Mouse (Mus musculus): ENCODE data around the gene Plcxd2.
A peak's percentile ranks its signal among the peaks of the same experiment; 100 is the strongest.

The Plcxd2 gene

DNA sequence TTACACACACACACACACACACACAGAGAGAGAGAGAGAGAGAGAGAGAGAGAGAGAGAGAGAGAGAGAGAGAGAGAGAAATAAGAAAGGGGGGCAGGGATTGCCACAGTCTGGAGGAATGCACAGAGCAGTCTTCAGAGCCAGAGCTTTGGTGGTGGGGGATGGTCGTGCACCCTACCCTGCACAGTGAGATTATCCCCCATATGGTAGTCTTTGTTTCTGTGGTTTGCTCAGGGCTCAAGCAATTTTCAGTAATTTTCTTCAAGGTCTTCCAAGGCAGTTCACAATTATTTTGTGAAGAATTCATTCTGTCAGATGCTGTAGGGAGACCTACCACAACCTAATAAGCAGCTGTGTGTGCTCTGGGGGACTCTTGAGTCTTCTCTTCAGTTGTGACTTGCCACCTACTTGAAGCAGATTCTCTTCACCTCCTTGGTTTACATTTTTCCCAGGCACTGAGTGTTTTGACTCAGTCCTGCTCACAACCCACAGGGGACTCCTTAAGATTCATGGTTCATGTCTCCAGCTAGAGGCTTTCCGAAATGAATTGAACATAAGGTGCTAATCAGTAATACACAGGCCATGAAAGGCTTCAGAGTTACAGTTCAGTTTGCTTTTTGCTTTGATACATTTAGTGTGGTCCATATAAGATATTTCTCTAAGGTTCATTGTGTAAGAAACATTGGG is 75.2 kb downstream of the Plcxd2 start:
- TF ChIP-seq GATA4 (IDR thresholded peaks at IDR 0.05; ENCODE audit: insufficient replicate concordance, low read length), result no peak

DNA sequence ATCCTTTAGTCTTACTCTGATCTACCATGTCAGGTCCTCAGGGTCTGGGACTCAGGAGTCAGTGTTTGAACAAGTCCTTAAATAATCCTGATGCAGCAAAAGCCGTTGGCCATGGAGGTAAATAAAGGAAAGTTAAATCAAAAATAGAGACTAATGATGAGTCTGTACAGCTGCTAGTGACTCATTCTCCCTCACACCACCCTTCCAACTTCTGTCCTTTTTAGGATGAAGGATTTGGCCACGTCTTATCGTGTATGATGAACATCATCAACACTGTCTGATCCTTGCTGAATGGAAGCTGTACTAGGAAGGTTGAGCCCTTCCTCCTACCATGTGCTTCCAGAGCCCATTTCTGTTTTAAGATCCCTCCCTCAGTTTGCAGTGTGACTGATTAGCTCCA is 79.7 kb downstream of the Plcxd2 start:
- no peak for TF ChIP-seq GATA4 (IDR thresholded peaks at IDR 0.05; ENCODE audit: insufficient replicate concordance, low read length)

DNA sequence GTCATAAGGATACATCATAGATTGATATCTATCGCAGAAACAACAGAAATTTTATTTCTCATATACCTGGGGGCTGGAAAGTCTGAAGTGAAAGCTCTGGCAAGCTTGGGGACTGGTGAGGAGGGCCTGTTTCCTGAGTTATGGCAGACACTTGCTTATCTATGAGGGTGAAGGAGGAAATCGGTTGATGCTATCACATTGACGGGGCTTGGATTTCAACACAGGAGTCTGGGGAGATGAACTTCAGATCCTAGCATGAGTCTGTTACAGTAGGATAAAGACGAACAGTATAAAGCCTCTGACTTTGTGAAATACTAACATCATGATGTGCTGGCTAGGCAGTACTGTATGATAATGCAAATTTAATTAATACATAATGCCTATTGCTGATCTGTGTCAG is 81.9 kb downstream of the Plcxd2 start:
- peak; percentile 41; the same call in 1 of the 2 replicates for TF ChIP-seq GATA4 (IDR thresholded peaks at IDR 0.05; ENCODE audit: insufficient replicate concordance, low read length)

DNA sequence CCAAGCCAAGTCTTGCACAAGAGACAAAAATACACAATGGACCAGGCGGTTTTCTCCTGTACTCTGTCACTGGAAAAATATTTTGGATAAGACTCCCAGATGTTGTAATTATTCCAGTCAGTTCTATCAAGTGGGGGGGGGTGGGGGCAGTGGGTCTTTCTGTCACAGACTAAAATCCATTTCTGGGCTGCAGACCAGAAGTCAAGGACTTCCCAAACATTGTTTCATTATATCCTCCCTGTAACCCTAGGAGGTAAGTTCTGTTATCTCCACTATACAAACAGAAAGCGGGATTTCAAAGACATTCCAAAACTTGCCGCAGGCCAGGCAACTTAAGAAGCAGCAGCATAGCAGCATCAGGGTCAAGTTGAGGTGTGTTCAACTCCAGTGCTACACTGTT is 82.4 kb downstream of the Plcxd2 start:
- peak; percentile 37; the same call in 1 of the 2 replicates for TF ChIP-seq GATA4 (IDR thresholded peaks at IDR 0.05; ENCODE audit: insufficient replicate concordance, low read length)

GRCm38 (mm10) chr16:45926875-45927274 is 83.1 kb downstream of the Plcxd2 start:
- TF ChIP-seq GATA4 (IDR thresholded peaks at IDR 0.05; ENCODE audit: insufficient replicate concordance, low read length), result no peak

DNA sequence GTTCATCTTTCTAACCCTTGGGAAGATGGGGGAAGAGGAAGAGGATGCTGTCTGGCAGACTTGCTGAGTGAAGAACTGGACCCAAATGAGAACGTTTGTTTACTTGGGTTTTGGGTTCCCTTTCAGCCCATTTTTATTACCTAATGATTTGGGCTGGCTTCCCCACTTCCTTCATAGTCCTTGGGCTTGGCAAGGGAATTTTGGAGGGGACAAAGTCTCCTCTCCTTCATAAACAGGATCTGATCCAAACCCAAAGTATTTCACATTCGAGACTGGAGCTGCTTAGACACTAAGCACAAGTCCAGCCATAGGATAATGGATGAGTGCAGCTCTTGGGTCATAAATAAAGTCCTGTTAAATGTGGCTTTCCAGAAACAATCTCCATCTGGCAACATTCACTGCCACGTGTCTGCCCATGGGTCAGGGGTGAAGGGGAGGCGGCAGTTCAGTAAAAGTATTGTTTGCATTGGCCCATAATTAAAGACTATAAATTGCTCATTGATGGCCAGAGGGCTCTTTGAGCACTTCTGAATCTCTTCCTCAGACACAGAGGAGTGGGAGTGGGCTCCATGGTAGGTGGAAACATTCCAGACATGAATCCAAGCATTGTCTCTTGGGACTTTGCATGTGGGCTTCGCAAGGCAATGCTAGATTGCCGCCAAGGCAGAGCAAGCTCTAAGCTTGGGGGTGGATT is 86.1 kb downstream of the Plcxd2 start:
- no peak for TF ChIP-seq GATA4 (IDR thresholded peaks at IDR 0.05; ENCODE audit: insufficient replicate concordance, low read length)

DNA sequence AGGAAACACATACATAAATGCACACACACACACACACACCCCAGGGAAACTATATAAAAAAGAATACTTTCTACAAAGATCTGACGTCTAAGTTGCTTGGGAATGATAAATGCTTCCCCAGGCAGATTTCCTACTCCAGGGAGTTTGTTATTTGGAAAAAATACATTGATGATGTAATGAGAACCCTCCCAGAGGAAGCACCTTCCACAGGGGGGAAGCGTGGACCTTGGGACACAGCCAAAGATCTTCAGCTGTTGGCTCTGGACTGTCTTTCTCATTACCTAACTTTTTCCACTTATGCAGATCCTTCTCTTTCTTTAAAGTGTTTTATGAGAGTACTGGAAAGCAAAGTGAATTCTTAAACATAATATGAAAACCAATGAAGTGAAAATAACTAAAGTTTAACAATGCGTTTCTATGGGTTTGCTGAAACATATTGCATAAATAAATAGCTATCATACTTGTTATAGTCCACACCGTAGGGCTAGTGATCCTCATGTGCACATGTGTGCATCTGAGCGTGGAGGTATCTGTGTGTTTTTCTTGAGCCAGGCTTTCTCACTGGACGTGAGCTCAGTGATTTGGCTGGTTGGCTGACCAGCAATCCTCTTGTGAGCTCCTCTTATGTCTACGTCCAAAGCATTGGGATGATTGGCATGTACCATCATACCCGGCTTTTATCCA is 87.3 kb downstream of the Plcxd2 start:
- no peak for TF ChIP-seq GATA4 (IDR thresholded peaks at IDR 0.05; ENCODE audit: insufficient replicate concordance, low read length)

DNA sequence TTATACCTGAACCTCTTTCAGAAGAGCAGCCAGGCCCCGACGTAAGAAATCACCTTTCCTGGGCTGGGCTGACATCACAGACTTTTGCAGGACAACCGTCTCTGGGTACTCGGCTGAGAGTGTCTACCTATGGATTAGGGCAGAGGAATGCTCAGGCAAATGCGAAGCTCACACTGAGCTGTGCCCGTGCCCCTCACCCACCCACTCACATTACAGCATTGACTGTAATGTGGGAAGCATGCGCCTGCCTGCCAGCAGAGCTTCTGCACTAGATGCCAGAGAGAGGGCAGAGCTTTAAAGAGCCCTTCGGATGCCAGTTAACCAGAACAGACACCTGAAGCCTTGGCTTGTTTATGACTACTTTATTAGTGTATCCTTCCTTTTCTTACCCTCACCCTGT is 90.4 kb downstream of the Plcxd2 start:
- TF ChIP-seq GATA4 (IDR thresholded peaks at IDR 0.05; ENCODE audit: insufficient replicate concordance, low read length), result no peak

All from liver, adult (tissue).